Mouse (Mus musculus) lung, postnatal 0 days (tissue): ENCODE data around the gene Bglap3.
A peak's percentile ranks its signal among the peaks of the same experiment; 100 is the strongest.

ENCODE experiments used
- CTCF ChIP-seq: IDR thresholded peaks from 2 replicates; pipeline ENCODE4 v1.5.1; 2016; ENCODE audit warnings: antibody characterized with exemption, mild to moderate bottlenecking
- EP300 ChIP-seq: IDR thresholded peaks from 2 replicates; pipeline ENCODE4 v1.6.1; 2016; ENCODE audit warnings: antibody characterized with exemption, mild to moderate bottlenecking, control low read depth

GRCm38 (mm10) chr3:88409741-88410644 lies 37.5 kb upstream of the Bglap3 start, which contains the start of gene Pmf1:
- TF ChIP-seq CTCF = peak; percentile 14; the same call in 1 of the 2 replicates
- TF ChIP-seq EP300 = peak; percentile 49
